Mouse (Mus musculus): ENCODE data around the gene Fam241b. TPM values are rescaled to one million over a fixed set of nuclear protein-coding genes. Genes with fewer than 3 reads are reported as not detected.
A peak's percentile ranks its signal among the peaks of the same experiment; 100 is the strongest.

Gene Fam241b
- polyA plus RNA-seq, 1 experiment from 2014 or later = 13.9 TPM

GRCm38 (mm10) chr10:62135696-62136470 lies 7.8 kb downstream of the Fam241b start:
- Histone ChIP-seq H3K4me1 (ENCODE audit: insufficient read depth, low read length) (0 out of 2 replicates have a peak, but pooled peaks cover 5% of the 10 kb centered on the region), H3K4me3 (ENCODE audit: low read length) (no peak overlapping the region), H3K9ac (replicated peaks; ENCODE audit: low read length) (no peak overlapping the region), H3K9me3 (ENCODE audit: low read length) (no peaks in the 10 kb centered on the region), H3K4me2 (replicated peaks; ENCODE audit: low read depth, low read length) (no peak overlapping the region), H3K36me3 (ENCODE audit: insufficient read depth, low read length) (no peaks in the 10 kb centered on the region), H3K27ac (ENCODE audit: low read length) (no peak overlapping the region), H3K27me3 (ENCODE audit: insufficient read depth, low read length) (peaks cover 71% of the 10 kb centered on the region)
- no peak for ATAC-seq (ENCODE audit: low FRiP score, low TSS enrichment)
- WGBS = 2% methylated on average over 8 of the region's 8 CpGs

- H3K36me3 ChIP-seq (ENCODE audit: insufficient read depth, low read length) = no peaks in the 10 kb centered on the region
- no peaks in the 10 kb centered on the region for H3K9me3 ChIP-seq (ENCODE audit: low read length)
- whole genome bisulfite sequencing = under 1% methylated on average over 29 of the region's 29 CpGs
- H3K4me3 ChIP-seq (ENCODE audit: low read length) = peak within 1 kb of the TSS; percentile 31
- peak within 1 kb of the TSS; percentile 48 for H3K4me2 ChIP-seq (replicated peaks; ENCODE audit: low read depth, low read length)
- H3K27me3 ChIP-seq (ENCODE audit: insufficient read depth, low read length) = peaks cover 100% of the 10 kb centered on the region
- H3K27ac ChIP-seq (ENCODE audit: low read length) = no peak within 1 kb of the TSS
- 0 out of 2 replicates have a peak, but pooled peaks cover 5% of the 10 kb centered on the region for H3K4me1 ChIP-seq (ENCODE audit: insufficient read depth, low read length)
- no peak for ATAC-seq (ENCODE audit: low FRiP score, low TSS enrichment)
- H3K9ac ChIP-seq (replicated peaks; ENCODE audit: low read length) = no peak within 1 kb of the TSS
Measured at GRCm38 (mm10) chr10:62132691-62133281, 10.9 kb downstream of the Fam241b start, which contains the start of gene Neurog3. Gene Neurog3 (plus strand): TSS chr10:62133090.

- H3K9me3 ChIP-seq (ENCODE audit: low read length) = no peaks in the 10 kb centered on the region
- no peak overlapping the region for H3K4me2 ChIP-seq (replicated peaks; ENCODE audit: low read depth, low read length)
- H3K36me3 ChIP-seq (ENCODE audit: insufficient read depth, low read length) = no peaks in the 10 kb centered on the region
- H3K4me1 ChIP-seq (ENCODE audit: insufficient read depth, low read length) = 0 out of 2 replicates have a peak, but pooled peaks cover 5% of the 10 kb centered on the region
- no peak overlapping the region for H3K9ac ChIP-seq (replicated peaks; ENCODE audit: low read length)
- WGBS = under 1% methylated on average over 32 of the region's 32 CpGs
- H3K27ac ChIP-seq (ENCODE audit: low read length) = no peak overlapping the region
- H3K4me3 ChIP-seq (ENCODE audit: low read length) = no peak overlapping the region
- ATAC-seq (ENCODE audit: low FRiP score, low TSS enrichment) = no peak
- peaks cover 70% of the 10 kb centered on the region for H3K27me3 ChIP-seq (ENCODE audit: insufficient read depth, low read length)
Measured at GRCm38 (mm10) chr10:62128316-62128951, 15.3 kb downstream of the Fam241b start.

GRCm38 (mm10) chr10:62127711-62128231 lies 15.9 kb downstream of the Fam241b start:
- Histone ChIP-seq H3K4me2 (replicated peaks; ENCODE audit: low read depth, low read length) (no peak overlapping the region), H3K4me3 (ENCODE audit: low read length) (no peak overlapping the region), H3K27ac (ENCODE audit: low read length) (no peak overlapping the region), H3K9me3 (ENCODE audit: low read length) (no peaks in the 10 kb centered on the region), H3K36me3 (ENCODE audit: insufficient read depth, low read length) (no peaks in the 10 kb centered on the region), H3K9ac (replicated peaks; ENCODE audit: low read length) (no peak overlapping the region), H3K4me1 (ENCODE audit: insufficient read depth, low read length) (0 out of 2 replicates have a peak, but pooled peaks cover 3% of the 10 kb centered on the region), H3K27me3 (ENCODE audit: insufficient read depth, low read length) (peaks cover 63% of the 10 kb centered on the region)
- ATAC-seq (ENCODE audit: low FRiP score, low TSS enrichment) = no peak
- 30% methylated on average over 21 of the region's 21 CpGs for WGBS

GRCm38 (mm10) chr10:62127137-62127536 lies 16.6 kb downstream of the Fam241b start:
- H3K4me2 ChIP-seq (replicated peaks; ENCODE audit: low read depth, low read length) = no peak overlapping the region
- no peaks in the 10 kb centered on the region for H3K4me1 ChIP-seq (ENCODE audit: insufficient read depth, low read length)
- no peaks in the 10 kb centered on the region for H3K36me3 ChIP-seq (ENCODE audit: insufficient read depth, low read length)
- 44% methylated on average over 6 of the region's 6 CpGs for WGBS
- H3K9me3 ChIP-seq (ENCODE audit: low read length) = no peaks in the 10 kb centered on the region
- H3K27me3 ChIP-seq (ENCODE audit: insufficient read depth, low read length) = peaks cover 57% of the 10 kb centered on the region
- no peak overlapping the region for H3K4me3 ChIP-seq (ENCODE audit: low read length)
- H3K9ac ChIP-seq (replicated peaks; ENCODE audit: low read length) = no peak overlapping the region
- H3K27ac ChIP-seq (ENCODE audit: low read length) = no peak overlapping the region
- no peak for ATAC-seq (ENCODE audit: low FRiP score, low TSS enrichment)

GRCm38 (mm10) chr10:62113865-62114647 lies 29.7 kb downstream of the Fam241b start:
- no peak for ATAC-seq (ENCODE audit: low FRiP score, low TSS enrichment)
- 62% methylated on average over 9 of the region's 9 CpGs for WGBS
- Histone ChIP-seq H3K9ac (replicated peaks; ENCODE audit: low read length) (no peak overlapping the region), H3K4me2 (replicated peaks; ENCODE audit: low read depth, low read length) (no peak overlapping the region), H3K27me3 (ENCODE audit: insufficient read depth, low read length) (peaks cover 18% of the 10 kb centered on the region), H3K27ac (ENCODE audit: low read length) (no peak overlapping the region), H3K36me3 (ENCODE audit: insufficient read depth, low read length) (no peaks in the 10 kb centered on the region), H3K4me1 (ENCODE audit: insufficient read depth, low read length) (peaks cover 4% of the 10 kb centered on the region; the same call in 1 of the 2 replicates), H3K4me3 (ENCODE audit: low read length) (no peak overlapping the region), H3K9me3 (ENCODE audit: low read length) (no peaks in the 10 kb centered on the region)

- Histone ChIP-seq H3K9me3 (ENCODE audit: low read length) (no peaks in the 10 kb centered on the region), H3K27ac (ENCODE audit: low read length) (no peak overlapping the region), H3K27me3 (ENCODE audit: insufficient read depth, low read length) (peaks cover 22% of the 10 kb centered on the region), H3K4me2 (replicated peaks; ENCODE audit: low read depth, low read length) (peak overlapping the region; percentile 96), H3K9ac (replicated peaks; ENCODE audit: low read length) (no peak overlapping the region), H3K36me3 (ENCODE audit: insufficient read depth, low read length) (no peaks in the 10 kb centered on the region), H3K4me3 (ENCODE audit: low read length) (peak overlapping the region; percentile 65), H3K4me1 (ENCODE audit: insufficient read depth, low read length) (peaks cover 10% of the 10 kb centered on the region)
- no peak; the same call in 1 of the 2 replicates for ATAC-seq (ENCODE audit: low FRiP score, low TSS enrichment)
- WGBS = 35% methylated on average over 6 of the region's 6 CpGs
Measured at GRCm38 (mm10) chr10:62111207-62111576, 32.5 kb downstream of the Fam241b start.

- H3K36me3 ChIP-seq (ENCODE audit: insufficient read depth, low read length) = no peaks in the 10 kb centered on the region
- H3K9ac ChIP-seq (replicated peaks; ENCODE audit: low read length) = peak overlapping the region; percentile 80
- peaks cover 10% of the 10 kb centered on the region for H3K4me1 ChIP-seq (ENCODE audit: insufficient read depth, low read length)
- under 1% methylated on average over 45 of the region's 57 CpGs for WGBS
- H3K4me3 ChIP-seq (ENCODE audit: low read length) = peak overlapping the region; percentile 65
- peaks cover 22% of the 10 kb centered on the region for H3K27me3 ChIP-seq (ENCODE audit: insufficient read depth, low read length)
- H3K4me2 ChIP-seq (replicated peaks; ENCODE audit: low read depth, low read length) = peak overlapping the region; percentile 96
- no peak overlapping the region for H3K27ac ChIP-seq (ENCODE audit: low read length)
- ATAC-seq (ENCODE audit: low FRiP score, low TSS enrichment) = peak; percentile 76
- H3K9me3 ChIP-seq (ENCODE audit: low read length) = no peaks in the 10 kb centered on the region
Measured at GRCm38 (mm10) chr10:62110504-62111206, 33.1 kb downstream of the Fam241b start.

- WGBS = 61% methylated on average over 9 of the region's 9 CpGs
- Histone ChIP-seq H3K9me3 (ENCODE audit: low read length) (no peaks in the 10 kb centered on the region), H3K4me3 (ENCODE audit: low read length) (no peak overlapping the region), H3K4me2 (replicated peaks; ENCODE audit: low read depth, low read length) (no peak overlapping the region), H3K4me1 (ENCODE audit: insufficient read depth, low read length) (peaks cover 10% of the 10 kb centered on the region), H3K36me3 (ENCODE audit: insufficient read depth, low read length) (no peaks in the 10 kb centered on the region), H3K9ac (replicated peaks; ENCODE audit: low read length) (no peak overlapping the region), H3K27me3 (ENCODE audit: insufficient read depth, low read length) (peaks cover 25% of the 10 kb centered on the region), H3K27ac (ENCODE audit: low read length) (no peak overlapping the region)
- no peak for ATAC-seq (ENCODE audit: low FRiP score, low TSS enrichment)
Measured at GRCm38 (mm10) chr10:62107048-62107447, 36.7 kb downstream of the Fam241b start.

All from kidney, embryonic 16.5 days (tissue).